Mouse (Mus musculus) limb, embryonic 13.5 days (tissue): ENCODE results near the gene Tspan17. TPM values are rescaled to one million over a fixed set of nuclear protein-coding genes. Genes with fewer than 3 reads are reported as not detected.
A peak's percentile ranks its signal among the peaks of the same experiment; 100 is the strongest.

Experiments
- ATAC-seq: fragments of 200-750 bp; cut with Nextera tagmentation; 2 replicates; pipeline ENCODE4 v1.8.0; 2017; ENCODE audit warnings: low read depth, moderate number of reproducible peaks, moderate TSS enrichment; ENCODE audit not compliant: low FRiP score
- H3K27ac ChIP-seq: fragments of 300-500 bp; sonication (generic); 2 replicates; pipeline ENCODE4 v1.5.1; 2015; ENCODE audit warnings: inconsistent platforms, mild to moderate bottlenecking, moderate library complexity
- H3K27me3 ChIP-seq: fragments of 300-500 bp; sonication (generic); 2 replicates; pipeline ENCODE4 v1.6.1; 2015; ENCODE audit warnings: mild to moderate bottlenecking, inconsistent platforms
- H3K36me3 ChIP-seq: fragments of 300-500 bp; sonication (generic); 2 replicates; pipeline ENCODE4 v1.6.1; 2015; ENCODE audit warnings: inconsistent platforms, mild to moderate bottlenecking, moderate library complexity
- H3K4me1 ChIP-seq: fragments of 300-500 bp; sonication (generic); 2 replicates; pipeline ENCODE4 v1.6.1; 2015; ENCODE audit warnings: inconsistent platforms
- H3K4me2 ChIP-seq: fragments of 300-500 bp; sonication (generic); replicated peaks from 2 replicates; pipeline ENCODE4 v1.6.1; 2015; ENCODE audit warnings: inconsistent platforms, mild to moderate bottlenecking, moderate library complexity
- H3K4me3 ChIP-seq: fragments of 300-500 bp; sonication (generic); 2 replicates; pipeline ENCODE4 v1.5.1; 2015; ENCODE audit warnings: moderate library complexity, mild to moderate bottlenecking, inconsistent platforms
- H3K9ac ChIP-seq: fragments of 300-500 bp; sonication (generic); 2 replicates; pipeline ENCODE4 v1.6.1; 2015; ENCODE audit warnings: mild to moderate bottlenecking, inconsistent platforms
- H3K9me3 ChIP-seq: fragments of 300-500 bp; sonication (generic); 2 replicates; pipeline ENCODE4 v1.6.1; 2016; ENCODE audit warnings: inconsistent platforms
- WGBS: fragments of 180-500 bp; shearing (Covaris S2); methylation state at CpG from one replicate; pipeline ENCODE4 v1.1.7; 2015; 5-methylcytosine and 5-hydroxymethylcytosine counted together
- polyA plus RNA-seq: library from polyadenylated mRNA; unstranded; fragments of >200 nt; fragmentation: Nextera tagmentation; extraction: Ambion mirVana; gene quantifications from 2 replicates; pipeline ENCODE4 v1.2.1, GENCODE M21; 2015

Gene Tspan17
- polyA plus RNA-seq, 1 experiment from 2014 or later: 4.7 TPM

- WGBS: 85% methylated on average over 4 of the region's 4 CpGs
Measured at GRCm38 (mm10) chr13:54821106-54821505, 31.9 kb downstream of the Tspan17 start.

GRCm38 (mm10) chr13:54821931-54822330 is 32.8 kb downstream of the Tspan17 start:
- ATAC-seq: no peak
- 82% methylated on average over 2 of the region's 2 CpGs for WGBS

More at GRCm38 (mm10) chr13:54821106-54821505, 31.9 kb downstream of the Tspan17 start:
- no peak overlapping the region for H3K4me3 ChIP-seq
- peaks cover 11% of the 10 kb centered on the region; the same call in 1 of the 2 replicates for H3K4me1 ChIP-seq
- H3K36me3 ChIP-seq: no peaks in the 10 kb centered on the region
- no peak for ATAC-seq
- no peak overlapping the region for H3K4me2 ChIP-seq
- H3K27me3 ChIP-seq: peaks cover 17% of the 10 kb centered on the region
- no peak overlapping the region for H3K9ac ChIP-seq
- H3K27ac ChIP-seq: no peak overlapping the region
- H3K9me3 ChIP-seq: no peaks in the 10 kb centered on the region

GRCm38 (mm10) chr13:54824111-54824931 is 35.1 kb downstream of the Tspan17 start:
- peak overlapping the region; percentile 46 for H3K4me2 ChIP-seq
- 0 out of 2 replicates have a peak overlapping the region, but pooled peaks have one; percentile 17 for H3K4me3 ChIP-seq
- H3K27ac ChIP-seq: no peak overlapping the region
- peaks cover 10% of the 10 kb centered on the region for H3K27me3 ChIP-seq
- no peaks in the 10 kb centered on the region for H3K36me3 ChIP-seq
- no peaks in the 10 kb centered on the region for H3K9me3 ChIP-seq
- 24% methylated on average over 25 of the region's 25 CpGs for WGBS
- no peak for ATAC-seq
- no peak overlapping the region for H3K9ac ChIP-seq
- peaks cover 13% of the 10 kb centered on the region for H3K4me1 ChIP-seq

More at GRCm38 (mm10) chr13:54821931-54822330, 32.8 kb downstream of the Tspan17 start:
- Histone ChIP-seq H3K9ac (no peak overlapping the region), H3K36me3 (no peaks in the 10 kb centered on the region), H3K27ac (no peak overlapping the region), H3K9me3 (no peaks in the 10 kb centered on the region), H3K27me3 (peaks cover 15% of the 10 kb centered on the region), H3K4me3 (no peak overlapping the region), H3K4me2 (no peak overlapping the region), H3K4me1 (peaks cover 11% of the 10 kb centered on the region; the same call in 1 of the 2 replicates)

GRCm38 (mm10) chr13:54827992-54828391 is 38.8 kb downstream of the Tspan17 start:
- no peak for ATAC-seq
- Histone ChIP-seq H3K4me1 (peaks cover 17% of the 10 kb centered on the region), H3K9ac (no peak overlapping the region), H3K4me3 (no peak overlapping the region), H3K36me3 (no peaks in the 10 kb centered on the region), H3K27me3 (peaks cover 12% of the 10 kb centered on the region), H3K9me3 (no peaks in the 10 kb centered on the region), H3K27ac (no peak overlapping the region), H3K4me2 (no peak overlapping the region)
- 63% methylated on average over 7 of the region's 7 CpGs for WGBS

- no peak for ATAC-seq
- H3K36me3 ChIP-seq: no peaks in the 10 kb centered on the region
- WGBS: 57% methylated on average over 6 of the region's 6 CpGs
- peaks cover 17% of the 10 kb centered on the region for H3K4me1 ChIP-seq
- H3K9me3 ChIP-seq: no peaks in the 10 kb centered on the region
- H3K27ac ChIP-seq: no peak overlapping the region
- H3K9ac ChIP-seq: no peak overlapping the region
- no peak overlapping the region for H3K4me2 ChIP-seq
- H3K4me3 ChIP-seq: no peak overlapping the region
- peaks cover 12% of the 10 kb centered on the region for H3K27me3 ChIP-seq
Measured at GRCm38 (mm10) chr13:54828508-54828907, 39.3 kb downstream of the Tspan17 start.

GRCm38 (mm10) chr13:54829450-54829849 is 40.3 kb downstream of the Tspan17 start:
- Histone ChIP-seq H3K36me3 (no peaks in the 10 kb centered on the region), H3K27ac (no peak overlapping the region), H3K9ac (no peak overlapping the region), H3K27me3 (peaks cover 9% of the 10 kb centered on the region), H3K9me3 (no peaks in the 10 kb centered on the region), H3K4me1 (peaks cover 11% of the 10 kb centered on the region), H3K4me3 (no peak overlapping the region), H3K4me2 (peak overlapping the region; percentile 11; the same call in 1 of the 2 replicates)
- ATAC-seq: no peak
- 6% methylated on average over 13 of the region's 13 CpGs for WGBS

- ATAC-seq: no peak
- Histone ChIP-seq H3K9me3 (no peaks in the 10 kb centered on the region), H3K4me1 (peaks cover 20% of the 10 kb centered on the region), H3K9ac (no peak overlapping the region), H3K27me3 (peaks cover 19% of the 10 kb centered on the region), H3K4me2 (no peak overlapping the region), H3K36me3 (no peaks in the 10 kb centered on the region), H3K27ac (no peak overlapping the region), H3K4me3 (no peak overlapping the region)
- 76% methylated on average over 14 of the region's 14 CpGs for WGBS
Measured at GRCm38 (mm10) chr13:54836351-54837030, 47.3 kb downstream of the Tspan17 start.

- H3K4me1 ChIP-seq: peaks cover 20% of the 10 kb centered on the region
- no peak overlapping the region for H3K27ac ChIP-seq
- no peak overlapping the region for H3K9ac ChIP-seq
- no peaks in the 10 kb centered on the region for H3K36me3 ChIP-seq
- no peak overlapping the region for H3K4me3 ChIP-seq
- WGBS: 50% methylated on average over 5 of the region's 5 CpGs
- H3K27me3 ChIP-seq: peaks cover 19% of the 10 kb centered on the region
- no peaks in the 10 kb centered on the region for H3K9me3 ChIP-seq
- H3K4me2 ChIP-seq: peak overlapping the region; percentile 50
- no peak for ATAC-seq
Measured at GRCm38 (mm10) chr13:54837061-54837460, 47.9 kb downstream of the Tspan17 start.

- 3% methylated on average over 9 of the region's 9 CpGs for WGBS
- ATAC-seq: no peak; the same call in 1 of the 2 replicates
- Histone ChIP-seq H3K36me3 (no peaks in the 10 kb centered on the region), H3K9ac (no peak overlapping the region), H3K27me3 (peaks cover 19% of the 10 kb centered on the region), H3K9me3 (no peaks in the 10 kb centered on the region), H3K4me1 (peaks cover 20% of the 10 kb centered on the region), H3K27ac (no peak overlapping the region), H3K4me2 (peak overlapping the region; percentile 50), H3K4me3 (no peak overlapping the region)
Measured at GRCm38 (mm10) chr13:54837471-54837889, 48.3 kb downstream of the Tspan17 start.

- 26% methylated on average over 15 of the region's 15 CpGs for WGBS
- Histone ChIP-seq H3K4me2 (peak overlapping the region; percentile 50; the same call in 1 of the 2 replicates), H3K27me3 (peaks cover 19% of the 10 kb centered on the region), H3K9me3 (no peaks in the 10 kb centered on the region), H3K27ac (no peak overlapping the region), H3K36me3 (no peaks in the 10 kb centered on the region), H3K9ac (no peak overlapping the region), H3K4me3 (no peak overlapping the region), H3K4me1 (peaks cover 20% of the 10 kb centered on the region)
- ATAC-seq: no peak
Measured at GRCm38 (mm10) chr13:54838540-54838939, 49.4 kb downstream of the Tspan17 start.

GRCm38 (mm10) chr13:54839211-54839610 is 50.0 kb downstream of the Tspan17 start:
- H3K4me1 ChIP-seq: peaks cover 20% of the 10 kb centered on the region
- ATAC-seq: no peak

GRCm38 (mm10) chr13:54844579-54844978 is 55.4 kb downstream of the Tspan17 start:
- ATAC-seq: no peak
- H3K36me3 ChIP-seq: no peaks in the 10 kb centered on the region
- H3K4me1 ChIP-seq: no peaks in the 10 kb centered on the region
- H3K9me3 ChIP-seq: no peaks in the 10 kb centered on the region
- no peak overlapping the region for H3K27ac ChIP-seq
- no peak overlapping the region for H3K9ac ChIP-seq
- WGBS: 65% methylated on average over 8 of the region's 8 CpGs
- 0 out of 2 replicates have a peak, but pooled peaks cover 4% of the 10 kb centered on the region for H3K27me3 ChIP-seq
- no peak overlapping the region for H3K4me2 ChIP-seq
- H3K4me3 ChIP-seq: no peak overlapping the region

More at GRCm38 (mm10) chr13:54839211-54839610, 50.0 kb downstream of the Tspan17 start:
- H3K27ac ChIP-seq: no peak overlapping the region
- peaks cover 19% of the 10 kb centered on the region for H3K27me3 ChIP-seq
- H3K9me3 ChIP-seq: no peaks in the 10 kb centered on the region
- H3K9ac ChIP-seq: no peak overlapping the region
- H3K4me2 ChIP-seq: no peak overlapping the region
- WGBS: 56% methylated on average over 6 of the region's 6 CpGs
- no peaks in the 10 kb centered on the region for H3K36me3 ChIP-seq
- no peak overlapping the region for H3K4me3 ChIP-seq
